Mouse (Mus musculus) heart, embryonic 16.5 days (tissue): ENCODE data around the gene Uox. TPM values are rescaled to one million over a fixed set of nuclear protein-coding genes. Genes with fewer than 3 reads are reported as not detected.

Experiments used
- ATAC-seq: fragments of 200-750 bp; cut with Nextera tagmentation; replicated peaks from 2 replicates; pipeline ENCODE4 v1.8.0; 2017; ENCODE audit warnings: moderate number of reproducible peaks; ENCODE audit not compliant: insufficient read depth, low FRiP score; ENCODE audit errors: extremely low read depth
- H3K27ac ChIP-seq: fragments of 300-500 bp; sonication (generic); 2 replicates; pipeline ENCODE4 v1.5.1; 2014; ENCODE audit warnings: mild to moderate bottlenecking, low read length, control low read depth, moderate library complexity
- H3K27me3 ChIP-seq: fragments of 300-500 bp; sonication (generic); 2 replicates; pipeline ENCODE4 v1.6.1; 2014; ENCODE audit warnings: low read length, mixed read lengths; ENCODE audit not compliant: control insufficient read depth, insufficient read depth
- H3K36me3 ChIP-seq: fragments of 300-500 bp; sonication (generic); 2 replicates; pipeline ENCODE4 v1.6.1; 2014; ENCODE audit not compliant: control insufficient read depth, insufficient read depth
- H3K4me1 ChIP-seq: fragments of 300-500 bp; sonication (generic); 2 replicates; pipeline ENCODE4 v1.6.1; 2014; ENCODE audit warnings: low read length, mixed read lengths; ENCODE audit not compliant: control insufficient read depth, insufficient read depth
- H3K4me2 ChIP-seq: fragments of 300-500 bp; sonication (generic); 2 replicates; pipeline ENCODE4 v1.6.1; 2014; ENCODE audit warnings: low read depth, mild to moderate bottlenecking, control low read depth, low read length
- H3K4me3 ChIP-seq: fragments of 300-500 bp; sonication (generic); 2 replicates; pipeline ENCODE4 v1.5.1; 2014; ENCODE audit warnings: mild to moderate bottlenecking, control low read depth, low read length
- H3K9ac ChIP-seq: fragments of 300-500 bp; sonication (generic); 2 replicates; pipeline ENCODE4 v1.6.1; 2014; ENCODE audit warnings: low read length, control low read depth
- H3K9me3 ChIP-seq: fragments of 300-500 bp; sonication (generic); replicated peaks from 2 replicates; pipeline ENCODE4 v1.6.1; 2016; ENCODE audit warnings: low read length; ENCODE audit not compliant: control insufficient read depth
- WGBS: fragments of 180-500 bp; shearing (Covaris S2); extraction: QIAGEN DNeasy Blood & Tissue Kit; methylation state at CpG from one replicate; pipeline ENCODE4 v1.1.7; 2014; 5-methylcytosine and 5-hydroxymethylcytosine counted together
- polyA plus RNA-seq: library from polyadenylated mRNA; unstranded; fragments of >200 nt; fragmentation: Nextera tagmentation; extraction: Ambion mirVana; gene quantifications from 2 replicates; pipeline ENCODE4 v1.2.1, GENCODE M21; 2015

Gene Uox
- polyA plus RNA-seq, 1 experiment from 2014 or later: 0.13 TPM

DNA sequence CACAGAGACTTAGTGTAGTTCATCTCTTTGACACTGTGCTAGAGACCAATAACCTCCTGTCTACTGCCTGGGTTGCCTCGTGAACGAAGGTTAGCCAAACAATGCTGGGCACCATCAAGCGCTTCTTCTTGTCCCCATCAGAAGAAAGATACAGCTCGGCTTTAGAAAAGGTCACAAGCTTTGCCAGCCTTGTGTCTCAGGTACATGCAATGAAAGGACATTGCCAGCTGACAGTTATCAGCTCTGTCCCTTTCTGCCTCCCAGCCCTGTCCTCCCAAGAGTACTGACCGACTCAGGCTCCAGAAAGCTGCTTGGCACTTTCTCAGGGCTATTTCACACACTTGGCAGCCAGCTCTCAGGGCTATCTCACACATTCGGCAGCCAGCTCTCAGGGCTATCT is 25.2 kb downstream of the Uox start:
- H3K27me3 ChIP-seq: no peaks in the 10 kb centered on the region
- no peaks in the 10 kb centered on the region for H3K9me3 ChIP-seq
- no peak overlapping the region for H3K9ac ChIP-seq
- H3K4me1 ChIP-seq: no peaks in the 10 kb centered on the region
- H3K36me3 ChIP-seq: no peaks in the 10 kb centered on the region
- 63% methylated on average over 6 of the region's 6 CpGs for WGBS
- no peak for ATAC-seq
- no peak overlapping the region for H3K4me3 ChIP-seq
- H3K27ac ChIP-seq: no peak overlapping the region
- no peak overlapping the region for H3K4me2 ChIP-seq

GRCm38 (mm10) chr3:146596387-146596786 is 26.2 kb downstream of the Uox start:
- Histone ChIP-seq H3K9me3 (no peaks in the 10 kb centered on the region), H3K9ac (no peak overlapping the region), H3K4me1 (peaks cover 9% of the 10 kb centered on the region), H3K27ac (no peak overlapping the region), H3K4me2 (no peak overlapping the region), H3K4me3 (no peak overlapping the region), H3K36me3 (no peaks in the 10 kb centered on the region), H3K27me3 (no peaks in the 10 kb centered on the region)
- 87% methylated on average over 8 of the region's 8 CpGs for WGBS
- ATAC-seq: no peak

GRCm38 (mm10) chr3:146596864-146597263 is 26.6 kb downstream of the Uox start:
- WGBS: 87% methylated on average over 7 of the region's 7 CpGs
- H3K9ac ChIP-seq: no peak overlapping the region
- H3K4me1 ChIP-seq: peaks cover 13% of the 10 kb centered on the region
- H3K4me3 ChIP-seq: no peak overlapping the region
- H3K27ac ChIP-seq: no peak overlapping the region
- H3K36me3 ChIP-seq: no peaks in the 10 kb centered on the region
- H3K9me3 ChIP-seq: no peaks in the 10 kb centered on the region
- H3K27me3 ChIP-seq: no peaks in the 10 kb centered on the region
- H3K4me2 ChIP-seq: no peak overlapping the region
- no peak for ATAC-seq

DNA sequence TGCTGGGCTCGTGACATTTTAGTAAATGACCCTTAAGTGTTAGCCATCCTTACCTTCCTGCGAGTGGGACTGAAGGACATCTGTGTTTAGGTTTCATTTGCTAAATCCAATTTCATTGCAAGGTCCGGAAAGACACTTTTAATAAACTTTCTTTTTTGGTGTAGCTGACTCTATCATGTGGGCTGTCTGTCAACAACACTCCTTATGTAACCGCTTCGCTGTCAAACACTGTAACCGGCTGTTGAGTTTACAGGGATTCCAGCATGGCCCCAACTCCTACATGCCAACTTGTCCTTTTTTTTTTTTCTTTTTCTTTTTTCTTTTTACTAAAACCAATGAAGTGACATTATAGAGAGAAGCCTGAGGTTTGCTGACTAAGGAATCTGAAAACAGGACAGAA is 28.2 kb downstream of the Uox start:
- no peak for ATAC-seq
- Histone ChIP-seq H3K9me3 (no peaks in the 10 kb centered on the region), H3K4me3 (no peak overlapping the region), H3K36me3 (no peaks in the 10 kb centered on the region), H3K4me2 (no peak overlapping the region), H3K9ac (no peak overlapping the region), H3K27ac (no peak overlapping the region), H3K27me3 (no peaks in the 10 kb centered on the region), H3K4me1 (peaks cover 18% of the 10 kb centered on the region)
- WGBS: 64% methylated on average over 6 of the region's 6 CpGs

DNA sequence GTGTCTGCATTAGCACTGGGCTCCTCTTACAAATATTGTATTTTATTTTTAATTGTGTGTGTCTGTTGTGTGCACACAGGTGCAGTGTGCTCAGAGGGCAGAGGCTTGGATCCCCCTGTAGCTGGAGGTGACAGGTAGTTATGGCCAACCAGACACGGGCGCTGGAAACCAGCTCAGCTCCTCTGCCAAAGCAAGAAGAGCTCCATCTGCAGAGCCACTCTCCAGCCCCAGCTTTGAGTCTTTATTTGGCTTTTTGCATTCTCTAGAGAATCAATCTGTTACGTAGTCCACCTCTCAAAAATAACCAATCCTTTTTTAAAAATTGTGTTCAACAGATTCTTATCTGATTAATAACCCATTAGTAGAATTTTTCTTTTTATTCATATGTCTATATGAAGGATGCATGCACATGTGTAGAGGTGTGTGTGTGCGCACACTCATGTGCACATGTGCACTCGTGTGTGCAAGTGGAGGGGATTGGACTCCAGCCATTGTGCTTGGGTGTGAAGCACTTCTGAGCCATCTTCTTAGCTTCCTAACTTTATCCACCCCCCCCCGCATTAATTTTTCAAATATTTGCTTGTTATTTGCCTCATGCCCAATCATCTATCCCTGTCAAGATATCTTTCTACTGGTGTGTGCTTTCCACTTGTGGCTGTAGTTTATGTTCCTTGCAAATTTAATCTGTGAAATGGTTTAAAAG is 29.1 kb downstream of the Uox start:
- Histone ChIP-seq H3K27me3 (no peaks in the 10 kb centered on the region), H3K4me2 (no peak overlapping the region), H3K9ac (no peak overlapping the region), H3K36me3 (no peaks in the 10 kb centered on the region), H3K9me3 (no peaks in the 10 kb centered on the region), H3K4me1 (peaks cover 18% of the 10 kb centered on the region), H3K4me3 (no peak overlapping the region), H3K27ac (no peak overlapping the region)
- ATAC-seq: no peak
- WGBS: 80% methylated on average over 6 of the region's 6 CpGs

DNA sequence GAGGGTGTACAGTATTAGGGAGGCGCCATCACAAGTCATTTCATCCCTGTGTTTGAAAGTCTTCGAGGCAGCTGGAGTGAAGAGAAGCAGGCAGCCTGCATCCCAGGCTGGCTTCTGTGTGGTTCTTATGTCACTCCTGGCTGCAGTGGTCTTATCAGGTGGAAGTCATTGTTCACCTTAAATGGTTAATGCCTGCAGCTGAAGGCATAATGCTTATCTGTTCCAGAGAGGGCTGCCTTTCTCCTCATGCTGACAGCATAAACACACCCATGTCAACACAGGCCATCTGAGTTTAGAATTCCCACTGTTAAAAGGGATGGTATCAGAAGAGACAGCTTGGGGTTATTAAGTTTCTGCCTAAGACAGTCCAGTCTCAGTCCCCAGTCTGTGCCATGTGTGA is 31.0 kb downstream of the Uox start:
- Histone ChIP-seq H3K4me3 (no peak overlapping the region), H3K4me1 (peaks cover 19% of the 10 kb centered on the region), H3K36me3 (no peaks in the 10 kb centered on the region), H3K27ac (peak overlapping the region; percentile 43; the same call in 1 of the 2 replicates), H3K27me3 (no peaks in the 10 kb centered on the region), H3K9me3 (no peaks in the 10 kb centered on the region), H3K9ac (no peak overlapping the region), H3K4me2 (no peak overlapping the region)
- peak; percentile 66; the same call in 1 of the 2 replicates for ATAC-seq
- 39% methylated on average over 2 of the region's 2 CpGs for WGBS

DNA sequence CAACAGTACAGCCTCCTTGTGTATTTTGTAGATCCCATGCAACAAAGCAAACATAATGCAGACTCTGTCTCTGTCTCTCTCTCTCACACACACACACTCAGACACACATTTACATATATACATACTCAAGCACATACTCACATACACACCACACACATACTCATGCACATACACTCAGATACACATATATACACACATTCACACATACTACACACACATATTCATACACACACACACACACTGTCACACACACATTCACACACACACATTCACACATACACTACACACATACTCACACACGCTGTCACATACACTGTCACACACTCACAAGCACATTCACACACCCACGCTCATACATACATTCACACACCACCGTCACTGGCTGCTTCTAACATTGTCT is 32.3 kb downstream of the Uox start:
- no peak overlapping the region for H3K4me2 ChIP-seq
- ATAC-seq: no peak
- H3K9me3 ChIP-seq: no peaks in the 10 kb centered on the region
- H3K27me3 ChIP-seq: no peaks in the 10 kb centered on the region
- H3K4me3 ChIP-seq: no peak overlapping the region
- peaks cover 19% of the 10 kb centered on the region for H3K4me1 ChIP-seq
- WGBS: 91% methylated on average over 3 of the region's 3 CpGs
- no peak overlapping the region for H3K9ac ChIP-seq
- H3K36me3 ChIP-seq: no peaks in the 10 kb centered on the region
- H3K27ac ChIP-seq: no peak overlapping the region

DNA sequence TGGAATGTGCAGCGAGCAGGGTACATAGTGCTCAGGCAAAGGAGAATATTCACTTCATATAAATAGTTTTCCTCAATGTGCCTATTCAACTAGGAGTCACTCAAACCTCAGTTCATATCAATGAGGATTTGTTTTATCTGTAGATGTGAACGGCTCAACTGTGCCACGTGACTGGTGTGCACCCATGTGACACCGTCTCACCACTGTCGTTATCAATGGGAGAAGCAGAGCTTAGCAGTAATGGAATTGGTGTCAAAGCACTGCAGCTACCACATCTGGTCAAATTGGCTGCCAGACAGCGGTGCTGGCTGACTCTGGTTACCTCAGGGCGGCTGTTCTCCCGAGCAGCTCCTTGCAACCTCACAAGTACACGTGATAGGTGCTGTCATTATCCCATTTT is 34.4 kb downstream of the Uox start:
- H3K27me3 ChIP-seq: no peaks in the 10 kb centered on the region
- WGBS: 55% methylated on average over 9 of the region's 9 CpGs
- ATAC-seq: no peak

GRCm38 (mm10) chr3:146607368-146607767 is 37.1 kb downstream of the Uox start:
- no peak for ATAC-seq
- 38% methylated on average over 1 of the region's 1 CpGs for WGBS
- Histone ChIP-seq H3K4me3 (no peak overlapping the region), H3K4me2 (no peak overlapping the region), H3K9ac (no peak overlapping the region), H3K4me1 (peaks cover 2% of the 10 kb centered on the region; the same call in 1 of the 2 replicates), H3K36me3 (no peaks in the 10 kb centered on the region), H3K27me3 (no peaks in the 10 kb centered on the region), H3K27ac (no peak overlapping the region), H3K9me3 (no peaks in the 10 kb centered on the region)

More for the DNA sequence above, 34.4 kb downstream of the Uox start:
- Histone ChIP-seq H3K9me3 (no peaks in the 10 kb centered on the region), H3K4me1 (peaks cover 19% of the 10 kb centered on the region), H3K4me3 (no peak overlapping the region), H3K27ac (no peak overlapping the region), H3K4me2 (no peak overlapping the region), H3K9ac (no peak overlapping the region), H3K36me3 (no peaks in the 10 kb centered on the region)
